ENCODE assay signal across 7 mouse cellular contexts in genomic region chr9:72812594-72813570, GRCm38 (mm10). TPM values are rescaled to one million over a fixed set of nuclear protein-coding genes. Genes with fewer than 3 reads are reported as not detected.
DNase-seq lines count a peak whose midpoint lies in the region; ATAC-seq and TF ChIP-seq lines count a peak whose summit lies in the region.

No protein-coding gene starts in this region.

- no peaks in the 10 kb centered on the region for H3K27me3 ChIP-seq in midbrain, embryonic 11.5 days (ENCODE audit: control insufficient read depth, insufficient read depth, low read length)
- peaks cover 8% of the 10 kb centered on the region; the same call in 1 of the 2 replicates for H3K27me3 ChIP-seq in midbrain, postnatal 0 days (ENCODE audit: insufficient read depth, low read length)
- no peaks in the 10 kb centered on the region for H3K27me3 ChIP-seq in kidney, embryonic 15.5 days
- H3K27me3 ChIP-seq in neural tube, embryonic 15.5 days (replicated peaks), result peaks cover 7% of the 10 kb centered on the region

- peak overlapping the region; percentile 5; the same call in 1 of the 2 replicates for H3K4me3 ChIP-seq in midbrain, embryonic 11.5 days (ENCODE audit: low read depth, low read length)
- H3K4me3 ChIP-seq in midbrain, postnatal 0 days (ENCODE audit: low read depth, low read length), result no peak overlapping the region
- H3K4me3 ChIP-seq in kidney, embryonic 15.5 days (replicated peaks), result no peak overlapping the region
- H3K4me3 ChIP-seq in neural tube, embryonic 15.5 days (replicated peaks), result no peak overlapping the region

- DNase-seq in midbrain, embryonic 11.5 days (ENCODE audit: low spot score, missing footprints), result peak; percentile 96
- DNase-seq in midbrain, postnatal 0 days (ENCODE audit: low spot score), result no peak
- peak; percentile 80 for DNase-seq in embryo, embryonic 11 days
- DNase-seq in urinary bladder, postnatal 36 days (ENCODE audit: low spot score in 2 of 2), result no peak
- no peak for DNase-seq in right cerebral cortex, postnatal 4 days

- no peaks in the 10 kb centered on the region for H3K36me3 ChIP-seq in midbrain, embryonic 11.5 days (ENCODE audit: control insufficient read depth, insufficient read depth, low read length)
- no peaks in the 10 kb centered on the region for H3K36me3 ChIP-seq in midbrain, postnatal 0 days (ENCODE audit: insufficient read depth, low read length)
- no peaks in the 10 kb centered on the region for H3K36me3 ChIP-seq in kidney, embryonic 15.5 days
- H3K36me3 ChIP-seq in neural tube, embryonic 15.5 days, result no peaks in the 10 kb centered on the region

- peak overlapping the region; percentile 42 for H3K4me2 ChIP-seq in midbrain, embryonic 11.5 days
- no peak overlapping the region for H3K4me2 ChIP-seq in midbrain, postnatal 0 days (ENCODE audit: low read depth, low read length, poor library complexity, severe bottlenecking)
- H3K4me2 ChIP-seq in kidney, embryonic 15.5 days, result peak overlapping the region; percentile 37
- H3K4me2 ChIP-seq in neural tube, embryonic 15.5 days, result 0 out of 2 replicates have a peak overlapping the region, but pooled peaks have one; percentile 2

- H3K27ac ChIP-seq in midbrain, embryonic 11.5 days (ENCODE audit: low read depth, low read length), result peak overlapping the region; percentile 72
- no peak overlapping the region for H3K27ac ChIP-seq in midbrain, postnatal 0 days (ENCODE audit: low read depth, low read length)
- H3K27ac ChIP-seq in kidney, embryonic 15.5 days, result peak overlapping the region; percentile 75
- H3K27ac ChIP-seq in neural tube, embryonic 15.5 days (replicated peaks), result no peak overlapping the region

- H3K4me1 ChIP-seq in midbrain, embryonic 11.5 days (ENCODE audit: control insufficient read depth, insufficient read depth, low read length), result peaks cover 43% of the 10 kb centered on the region
- no peaks in the 10 kb centered on the region for H3K4me1 ChIP-seq in midbrain, postnatal 0 days (ENCODE audit: insufficient read depth, low read length)
- H3K4me1 ChIP-seq in kidney, embryonic 15.5 days, result peaks cover 44% of the 10 kb centered on the region
- peaks cover 9% of the 10 kb centered on the region for H3K4me1 ChIP-seq in neural tube, embryonic 15.5 days

- no peak overlapping the region for H3K9ac ChIP-seq in midbrain, embryonic 11.5 days (ENCODE audit: low read length)
- no peak overlapping the region for H3K9ac ChIP-seq in midbrain, postnatal 0 days (replicated peaks; ENCODE audit: low read length, poor library complexity, severe bottlenecking)
- no peak overlapping the region for H3K9ac ChIP-seq in kidney, embryonic 15.5 days
- H3K9ac ChIP-seq in neural tube, embryonic 15.5 days (replicated peaks), result no peak overlapping the region

- no peak for TF ChIP-seq CTCF in midbrain, postnatal 0 days (IDR thresholded peaks at IDR 0.05)

- 7% methylated on average over 18 of the region's 18 CpGs for WGBS in midbrain, embryonic 11.5 days
- WGBS in midbrain, postnatal 0 days, result 37% methylated on average over 18 of the region's 18 CpGs
- WGBS in kidney, embryonic 15.5 days, result 14% methylated on average over 18 of the region's 18 CpGs
- WGBS in neural tube, embryonic 15.5 days, result 18% methylated on average over 18 of the region's 18 CpGs

- H3K9me3 ChIP-seq in midbrain, embryonic 11.5 days (ENCODE audit: control insufficient read depth, low read length), result no peaks in the 10 kb centered on the region
- no peaks in the 10 kb centered on the region for H3K9me3 ChIP-seq in midbrain, postnatal 0 days (ENCODE audit: low read length)
- H3K9me3 ChIP-seq in kidney, embryonic 15.5 days (replicated peaks), result no peaks in the 10 kb centered on the region
- H3K9me3 ChIP-seq in neural tube, embryonic 15.5 days (replicated peaks), result no peaks in the 10 kb centered on the region

- peak; percentile 71 for ATAC-seq in midbrain, embryonic 11.5 days (ENCODE audit: low FRiP score)
- ATAC-seq in midbrain, postnatal 0 days (ENCODE audit: low FRiP score), result no peak
- ATAC-seq in kidney, embryonic 15.5 days (replicated peaks; ENCODE audit: low FRiP score), result peak; percentile 72
- no peak for ATAC-seq in neural tube, embryonic 15.5 days (ENCODE audit: low FRiP score)

RNA-seq across cellular contexts. Expression of gene Prtg, which starts 6.2 kb away (rescaled TPM):
- polyA plus RNA-seq in midbrain, embryonic 11.5 days (2014; fragmentation: Nextera tagmentation; extraction: Ambion mirVana), result 5.1 and 6.2 TPM in 2 replicates
- 0.66 and 0.93 TPM in 2 replicates for total RNA-seq in midbrain, postnatal 0 days (2014; rRNA removed)
- 0.25 and 0.32 TPM in 2 replicates for polyA plus RNA-seq in midbrain, postnatal 0 days (2015; fragmentation: Nextera tagmentation; extraction: Ambion mirVana)
- 2.1 and 2.6 TPM in 2 replicates for polyA plus RNA-seq in kidney, embryonic 15.5 days (2015; fragmentation: Nextera tagmentation; extraction: Ambion mirVana)
- polyA plus RNA-seq in neural tube, embryonic 15.5 days (2015; fragmentation: Nextera tagmentation; extraction: Ambion mirVana), result 0.52 and 0.61 TPM in 2 replicates

Comparison
In these comparisons a context has a peak if more than half of its experiments do, and no peak if none do; other contexts are left out.
1. ATAC-seq: peak in midbrain, embryonic 11.5 days (single experiment) and kidney, embryonic 15.5 days (single experiment); none in midbrain, postnatal 0 days (single experiment) and neural tube, embryonic 15.5 days (single experiment).
2. DNase-seq: peak in midbrain, embryonic 11.5 days (single experiment) and embryo, embryonic 11 days (single experiment); none in midbrain, postnatal 0 days (single experiment), urinary bladder, postnatal 36 days (0 of 2) and right cerebral cortex, postnatal 4 days (single experiment).
3. H3K27ac ChIP-seq: peak in midbrain, embryonic 11.5 days (single experiment) and kidney, embryonic 15.5 days (single experiment); none in midbrain, postnatal 0 days (single experiment) and neural tube, embryonic 15.5 days (single experiment).